ENCODE assay signal across 8 mouse cellular contexts in the genomic region with DNA sequence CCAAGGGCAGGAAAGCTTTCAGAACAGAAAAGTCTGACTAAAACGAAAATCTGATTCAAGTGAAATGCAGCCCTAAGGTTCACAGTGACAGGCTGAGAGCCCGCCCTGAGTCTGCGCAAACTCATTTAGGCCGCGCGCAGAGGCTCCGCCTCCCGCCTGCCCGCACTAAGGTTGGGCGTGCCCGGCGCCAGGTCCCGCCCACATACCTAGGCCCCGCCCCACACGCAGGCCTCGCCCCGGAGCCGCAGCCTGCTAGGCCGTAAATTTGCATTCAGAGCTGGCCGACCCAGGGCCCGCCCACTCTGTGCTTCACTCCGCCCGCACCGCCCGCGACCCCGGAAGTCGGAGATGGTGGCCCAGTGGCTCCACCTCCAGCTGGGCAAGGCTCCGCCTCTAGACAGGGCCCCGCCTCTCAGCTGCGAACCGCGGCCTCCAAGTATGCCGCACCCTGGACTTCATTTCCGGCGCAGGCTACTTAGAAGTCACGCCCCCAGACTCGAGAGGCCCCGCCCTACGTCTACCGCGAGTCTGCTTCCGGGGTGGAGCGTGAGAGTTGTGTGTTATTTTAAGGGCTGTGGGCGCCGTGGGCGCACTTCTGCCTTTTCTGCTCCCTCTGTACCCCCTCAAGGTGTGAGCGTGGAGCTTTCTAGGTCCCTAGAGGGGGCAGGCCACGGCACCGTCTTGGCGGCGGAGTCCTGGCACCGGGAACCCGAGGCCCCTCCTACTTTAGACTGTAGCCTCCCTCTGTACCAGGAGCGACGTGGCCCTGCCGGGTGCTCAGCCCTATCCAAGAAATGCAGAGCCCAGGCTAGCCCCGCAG. TPM values are rescaled to one million over a fixed set of nuclear protein-coding genes. Genes with fewer than 3 reads are reported as not detected.
A peak's percentile ranks its signal among the peaks of the same experiment; 100 is the strongest.
DNase-seq lines count a peak whose midpoint lies in the region; ATAC-seq lines count a peak whose summit lies in the region.

No protein-coding gene starts in this region.

- H3K27ac ChIP-seq in hindbrain, embryonic 15.5 days (replicated peaks) = peak overlapping the region; percentile 78

- ATAC-seq in hindbrain, embryonic 15.5 days (ENCODE audit: low FRiP score, low read depth) = peak; percentile 98

- H3K27me3 ChIP-seq in hindbrain, embryonic 15.5 days = no peaks in the 10 kb centered on the region

- no peaks in the 10 kb centered on the region for H3K36me3 ChIP-seq in hindbrain, embryonic 15.5 days

- 0% methylated on average over 58 of the region's 58 CpGs for WGBS in hindbrain, embryonic 15.5 days

- peak overlapping the region; percentile 72 for H3K4me2 ChIP-seq in hindbrain, embryonic 15.5 days

- peak overlapping the region; percentile 47 for H3K4me3 ChIP-seq in hindbrain, embryonic 15.5 days

- DNase-seq in R1 (ENCODE audit: low read depth, low spot score) = peak; percentile 98
- peak; percentile 98 to 99 for DNase-seq in cerebellum, postnatal 25 days
- DNase-seq in frontal cortex, postnatal 25 days (ENCODE audit: low spot score in 2 of 2) = peak; percentile 96 to 97
- DNase-seq in left cerebral cortex, adult 11 months (ENCODE audit: low spot score) = peak; percentile 100
- peak; percentile 100 for DNase-seq in lung, postnatal 4 days
- DNase-seq in retina, postnatal 7 days (ENCODE audit: low read depth, low spot score) = peak; percentile 98
- peak; percentile 97 for DNase-seq in urinary bladder, adult 2 months (ENCODE audit: low spot score)

- peaks cover 12% of the 10 kb centered on the region for H3K4me1 ChIP-seq in hindbrain, embryonic 15.5 days (replicated peaks)

- no peaks in the 10 kb centered on the region for H3K9me3 ChIP-seq in hindbrain, embryonic 15.5 days

- peak overlapping the region; percentile 52 for H3K9ac ChIP-seq in hindbrain, embryonic 15.5 days

RNA-seq across cellular contexts. Expression of gene Wnt7b, which starts 52.3 kb away (rescaled TPM):
- polyA plus RNA-seq in hindbrain, embryonic 15.5 days (2015; fragmentation: Nextera tagmentation; extraction: Ambion mirVana) = 28.8 and 42.8 TPM in 2 replicates
- 15.3 and 15.9 TPM in 2 replicates for polyA plus RNA-seq in urinary bladder, adult 2 months (2012; rRNA removed)

Comparison
In these comparisons a context has a peak if more than half of its experiments do, and no peak if none do; other contexts are left out.
1. Peak in every context shown above with its lines: DNase-seq, ATAC-seq, H3K4me3 ChIP-seq and H3K27ac ChIP-seq.